Mouse (Mus musculus) hindbrain, embryonic 16.5 days (tissue): Measurements from ENCODE around the gene Sec24a. TPM values are rescaled to one million over a fixed set of nuclear protein-coding genes. Genes with fewer than 3 reads are reported as not detected.
"Not testable (repeated sequence)": the region's sequence is repeated elsewhere in the genome, so short reads cannot be mapped to it uniquely, and the experiment has no call there.

Source experiments
- ATAC-seq: fragments of 200-750 bp; cut with Nextera tagmentation; 2 replicates; pipeline ENCODE4 v1.8.0; 2017; ENCODE audit warnings: moderate TSS enrichment, moderate library complexity
- H3K27ac ChIP-seq: fragments of 300-500 bp; sonication (generic); 2 replicates; pipeline ENCODE4 v1.5.1; 2014; ENCODE audit warnings: low read depth, mild to moderate bottlenecking, control low read depth, low read length, moderate library complexity
- H3K27me3 ChIP-seq: fragments of 300-500 bp; sonication (generic); replicated peaks from 2 replicates; pipeline ENCODE4 v1.6.1; 2014; ENCODE audit warnings: low read length; ENCODE audit not compliant: control insufficient read depth, insufficient read depth
- H3K36me3 ChIP-seq: fragments of 300-500 bp; sonication (generic); 2 replicates; pipeline ENCODE4 v1.6.1; 2014; ENCODE audit warnings: mild to moderate bottlenecking, low read length, moderate library complexity, mixed read lengths; ENCODE audit not compliant: control insufficient read depth, insufficient read depth
- H3K4me1 ChIP-seq: fragments of 300-500 bp; sonication (generic); 2 replicates; pipeline ENCODE4 v1.6.1; 2014; ENCODE audit warnings: low read depth, low read length; ENCODE audit not compliant: control insufficient read depth, insufficient read depth
- H3K4me2 ChIP-seq: fragments of 300-500 bp; sonication (generic); 2 replicates; pipeline ENCODE4 v1.6.1; 2014; ENCODE audit warnings: mild to moderate bottlenecking, low read length, control low read depth, moderate library complexity
- H3K4me3 ChIP-seq: fragments of 300-500 bp; sonication (generic); 2 replicates; pipeline ENCODE4 v1.5.1; 2014; ENCODE audit warnings: mild to moderate bottlenecking, low read length, control low read depth, moderate library complexity
- H3K9ac ChIP-seq: fragments of 300-500 bp; sonication (generic); 2 replicates; pipeline ENCODE4 v1.6.1; 2014; ENCODE audit warnings: low read depth, mild to moderate bottlenecking, control low read depth, low read length, moderate library complexity
- H3K9me3 ChIP-seq: fragments of 300-500 bp; sonication (generic); 2 replicates; pipeline ENCODE4 v1.6.1; 2014; ENCODE audit warnings: mild to moderate bottlenecking, low read length, moderate library complexity; ENCODE audit not compliant: control insufficient read depth
- WGBS: fragments of 180-500 bp; shearing (Covaris S2); extraction: QIAGEN DNeasy Blood & Tissue Kit; methylation state at CpG from one replicate; pipeline ENCODE4 v1.1.7; 2014; 5-methylcytosine and 5-hydroxymethylcytosine counted together
- polyA plus RNA-seq: library from polyadenylated mRNA; unstranded; fragments of >200 nt; fragmentation: Nextera tagmentation; extraction: Ambion mirVana; gene quantifications from 2 replicates; pipeline ENCODE4 v1.2.1, GENCODE M21; 2015

Gene Sec24a
- polyA plus RNA-seq, 1 experiment from 2014 or later = 12.0 TPM

- peaks cover 3% of the 10 kb centered on the region; the same call in 1 of the 2 replicates for H3K27me3 ChIP-seq
- WGBS = 89% methylated on average over 4 of the region's 4 CpGs
- peaks cover 16% of the 10 kb centered on the region for H3K4me1 ChIP-seq
- no peak overlapping the region; the same call in 1 of the 2 replicates for H3K4me3 ChIP-seq
- H3K9me3 ChIP-seq = no peaks in the 10 kb centered on the region
- no peak for ATAC-seq
- H3K27ac ChIP-seq = no peak overlapping the region
- peak overlapping the region; percentile 94 for H3K4me2 ChIP-seq
- no peak overlapping the region for H3K9ac ChIP-seq
- no peaks in the 10 kb centered on the region for H3K36me3 ChIP-seq
These were observed 1.4 kb upstream of the Sec24a start for GRCm38 (mm10) chr11:51764816-51765215.

GRCm38 (mm10) chr11:51763955-51764354, 521 bp upstream of the Sec24a start:
- peaks cover 3% of the 10 kb centered on the region; the same call in 1 of the 2 replicates for H3K27me3 ChIP-seq
- ATAC-seq = 0 out of 2 replicates have a peak, but pooled peaks have one; percentile 21
- WGBS = 7% methylated on average over 13 of the region's 13 CpGs
- peak overlapping the region; percentile 64; the same call in 1 of the 2 replicates for H3K27ac ChIP-seq
- peak overlapping the region; percentile 94 for H3K4me2 ChIP-seq
- H3K9ac ChIP-seq = peak overlapping the region; percentile 93
- H3K9me3 ChIP-seq = no peaks in the 10 kb centered on the region
- H3K36me3 ChIP-seq = no peaks in the 10 kb centered on the region
- peak overlapping the region; percentile 93 for H3K4me3 ChIP-seq
- peaks cover 16% of the 10 kb centered on the region for H3K4me1 ChIP-seq

GRCm38 (mm10) chr11:51761241-51761640, 2.2 kb downstream of the Sec24a start:
- Histone ChIP-seq H3K27ac (no peak overlapping the region), H3K27me3 (peaks cover 3% of the 10 kb centered on the region; the same call in 1 of the 2 replicates), H3K4me1 (peaks cover 22% of the 10 kb centered on the region), H3K4me3 (no peak overlapping the region), H3K9ac (no peak overlapping the region), H3K4me2 (no peak overlapping the region), H3K36me3 (no peaks in the 10 kb centered on the region), H3K9me3 (no peaks in the 10 kb centered on the region)
- no peak for ATAC-seq
- 79% methylated on average over 5 of the region's 5 CpGs for WGBS

GRCm38 (mm10) chr11:51759941-51760657, 3.3 kb downstream of the Sec24a start:
- H3K9me3 ChIP-seq = no peaks in the 10 kb centered on the region
- H3K4me3 ChIP-seq = no peak overlapping the region
- no peak overlapping the region for H3K27ac ChIP-seq
- H3K36me3 ChIP-seq = no peaks in the 10 kb centered on the region
- H3K9ac ChIP-seq = no peak overlapping the region
- 91% methylated on average over 6 of the region's 6 CpGs for WGBS
- H3K27me3 ChIP-seq = peaks cover 3% of the 10 kb centered on the region; the same call in 1 of the 2 replicates
- peaks cover 25% of the 10 kb centered on the region for H3K4me1 ChIP-seq
- H3K4me2 ChIP-seq = no peak overlapping the region
- no peak for ATAC-seq

- Histone ChIP-seq H3K4me2 (no peak overlapping the region), H3K9me3 (no peaks in the 10 kb centered on the region), H3K9ac (no peak overlapping the region), H3K4me3 (no peak overlapping the region), H3K27me3 (peaks cover 3% of the 10 kb centered on the region; the same call in 1 of the 2 replicates), H3K4me1 (peaks cover 25% of the 10 kb centered on the region), H3K36me3 (no peaks in the 10 kb centered on the region), H3K27ac (no peak overlapping the region)
- ATAC-seq = no peak
- 88% methylated on average over 2 of the region's 2 CpGs for WGBS
These were observed 4.2 kb downstream of the Sec24a start for GRCm38 (mm10) chr11:51759251-51759650.

GRCm38 (mm10) chr11:51758207-51758606, 5.2 kb downstream of the Sec24a start:
- H3K36me3 ChIP-seq, H3K27ac ChIP-seq, ATAC-seq, H3K4me2 ChIP-seq, H3K9me3 ChIP-seq, H3K27me3 ChIP-seq, H3K9ac ChIP-seq, H3K4me3 ChIP-seq: not testable (repeated sequence)
- WGBS = 90% methylated on average over 5 of the region's 5 CpGs
- peaks cover 29% of the 10 kb centered on the region for H3K4me1 ChIP-seq

- Histone ChIP-seq H3K4me3 (no peak overlapping the region), H3K27ac (no peak overlapping the region), H3K4me2 (no peak overlapping the region), H3K9me3 (no peaks in the 10 kb centered on the region), H3K36me3 (no peaks in the 10 kb centered on the region), H3K27me3 (peaks cover 3% of the 10 kb centered on the region; the same call in 1 of the 2 replicates), H3K9ac (no peak overlapping the region), H3K4me1 (peaks cover 25% of the 10 kb centered on the region)
- no peak for ATAC-seq
- WGBS = 95% methylated on average over 5 of the region's 5 CpGs
These were observed 5.8 kb downstream of the Sec24a start for GRCm38 (mm10) chr11:51757625-51758024.

- Histone ChIP-seq H3K36me3 (no peaks in the 10 kb centered on the region), H3K9ac (peak overlapping the region; percentile 96), H3K9me3 (no peaks in the 10 kb centered on the region), H3K4me3 (peak overlapping the region; percentile 100), H3K4me2 (peak overlapping the region; percentile 92), H3K4me1 (peaks cover 25% of the 10 kb centered on the region), H3K27ac (peak overlapping the region; percentile 84; the same call in 1 of the 2 replicates), H3K27me3 (peaks cover 3% of the 10 kb centered on the region; the same call in 1 of the 2 replicates)
- 75% methylated on average over 11 of the region's 11 CpGs for WGBS
- ATAC-seq = no peak
These were observed 6.4 kb downstream of the Sec24a start for GRCm38 (mm10) chr11:51757023-51757422.

- Histone ChIP-seq H3K4me3 (peak overlapping the region; percentile 100), H3K9me3 (no peaks in the 10 kb centered on the region), H3K9ac (peak overlapping the region; percentile 96), H3K27ac (peak overlapping the region; percentile 84), H3K27me3 (peaks cover 3% of the 10 kb centered on the region; the same call in 1 of the 2 replicates), H3K36me3 (no peaks in the 10 kb centered on the region), H3K4me1 (peaks cover 25% of the 10 kb centered on the region), H3K4me2 (peak overlapping the region; percentile 92)
- peak; percentile 97 for ATAC-seq
- WGBS = under 1% methylated on average over 33 of the region's 41 CpGs
These were observed 7.1 kb downstream of the Sec24a start for GRCm38 (mm10) chr11:51756352-51756771.
